Mouse (Mus musculus) ovary, adult 18-20 months (tissue): ENCODE data around the gene Rassf5.
A peak's percentile ranks its signal among the peaks of the same experiment; 100 is the strongest.

Experiments used
- DNase-seq: peaks from one replicate; pipeline ENCODE4 v3.0.0; 2022; ENCODE audit warnings: low spot score, mixed read lengths

Rassf5 gene

DNA sequence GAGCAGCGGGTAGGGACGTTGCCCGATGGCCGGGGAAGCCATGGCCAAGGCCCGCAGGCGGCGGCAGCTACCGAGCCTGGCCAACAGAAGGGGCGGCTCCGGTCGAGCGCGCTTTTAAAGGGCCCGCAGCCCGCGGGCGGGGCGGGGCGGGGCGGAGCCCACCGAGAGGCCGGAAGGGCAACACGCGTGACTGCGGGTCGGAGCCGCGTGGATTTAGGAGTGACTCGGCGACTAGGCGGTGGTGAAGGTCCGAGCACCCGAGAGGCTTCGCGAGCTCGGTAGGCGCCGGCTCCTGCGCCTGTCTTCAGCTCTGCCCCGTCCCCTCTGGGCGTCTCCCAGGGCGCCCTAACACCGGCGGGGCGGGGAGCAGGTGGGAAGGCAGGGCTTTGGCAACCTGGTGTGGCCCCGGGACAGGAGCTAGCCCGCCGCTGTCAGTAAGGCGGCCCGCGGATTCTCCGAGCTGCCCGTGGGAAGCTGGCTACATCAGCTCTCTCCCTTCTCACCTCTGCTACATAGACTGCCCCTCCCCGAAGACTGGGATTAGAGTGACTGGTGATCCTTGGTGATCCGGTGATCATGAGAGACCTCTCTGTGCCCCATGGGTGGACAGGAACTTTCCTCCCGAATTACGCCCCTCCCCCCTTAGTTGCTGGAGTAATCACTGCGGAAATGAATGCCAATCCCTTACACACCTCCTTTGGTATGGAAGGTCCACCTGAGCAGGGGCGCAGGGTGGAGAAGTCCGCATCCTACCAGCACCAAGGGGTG lies at the start of gene Rassf5:
TSS of gene Rassf5 (minus strand) at position 170 of the 768 bp plus-strand sequence.
- DNase-seq = peak; percentile 63

DNA sequence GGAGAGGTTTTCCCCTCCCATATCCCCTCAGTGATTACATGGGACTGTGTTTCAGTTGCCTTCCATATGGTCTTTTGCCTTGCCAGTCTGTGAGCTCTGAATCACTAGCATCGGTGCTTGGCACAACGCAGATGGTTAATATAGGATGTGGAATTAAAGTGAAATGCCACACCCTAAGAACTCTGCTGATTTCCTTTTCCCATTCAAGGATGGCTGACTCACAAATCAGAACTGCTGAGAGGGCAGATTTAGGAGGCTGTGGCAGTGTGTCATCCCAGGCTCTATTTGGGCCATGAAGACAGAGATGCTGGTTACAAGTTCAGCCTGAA lies 48.8 kb upstream of the Rassf5 start:
- DNase-seq = no peak

DNA sequence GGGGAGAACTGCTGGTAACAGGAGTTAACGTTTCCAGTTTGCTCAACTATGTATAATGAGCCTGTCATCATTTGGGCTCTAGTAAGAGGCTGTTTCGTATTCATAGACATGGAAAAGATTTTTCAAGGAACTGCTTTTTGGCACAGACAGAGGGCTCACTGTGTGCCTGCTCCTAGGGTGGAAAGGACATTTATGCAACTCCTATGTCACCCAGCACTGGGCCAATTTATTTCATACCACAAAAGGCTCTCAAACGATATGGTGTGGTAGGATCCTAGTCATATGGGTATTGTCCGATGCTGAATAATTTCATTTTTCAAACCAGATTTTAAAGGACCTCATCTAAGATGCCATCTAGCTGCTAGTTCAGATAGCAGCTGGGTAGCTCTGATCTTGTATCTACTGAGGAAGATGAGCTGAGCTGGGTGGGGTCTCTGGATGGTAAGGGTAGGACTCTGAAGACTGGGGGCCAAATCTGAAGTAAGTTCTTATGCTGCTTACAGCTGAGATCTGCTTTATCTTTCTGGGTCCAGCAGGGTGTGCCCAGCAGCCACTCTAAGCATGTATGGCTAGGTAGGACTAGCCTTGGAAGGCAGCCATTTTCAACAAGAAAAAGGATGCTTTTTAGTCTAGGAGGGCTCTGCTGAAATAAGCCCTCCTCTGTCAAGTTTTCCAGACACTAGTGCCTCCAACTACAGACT lies 48.3 kb upstream of the Rassf5 start:
- no peak for DNase-seq

DNA sequence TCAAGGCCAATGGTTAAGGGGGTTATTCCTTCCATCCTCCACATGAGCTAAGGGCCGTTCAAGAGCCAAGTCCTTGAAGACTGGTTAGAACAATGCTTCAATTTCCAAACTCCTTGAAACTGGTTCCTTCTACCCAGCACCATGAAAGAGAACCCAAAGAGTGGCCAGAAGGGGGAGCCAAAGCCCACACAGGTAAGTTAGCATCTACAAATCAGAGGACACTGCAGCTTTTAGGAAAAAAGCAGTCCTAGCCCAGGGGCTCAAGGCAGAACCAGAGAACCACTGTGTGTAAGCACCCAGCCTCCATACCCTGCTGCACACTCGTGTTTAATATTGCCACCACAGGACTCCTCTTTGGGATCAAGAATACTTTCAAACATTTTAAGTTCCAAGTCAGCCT lies 45.6 kb upstream of the Rassf5 start:
- no peak for DNase-seq

DNA sequence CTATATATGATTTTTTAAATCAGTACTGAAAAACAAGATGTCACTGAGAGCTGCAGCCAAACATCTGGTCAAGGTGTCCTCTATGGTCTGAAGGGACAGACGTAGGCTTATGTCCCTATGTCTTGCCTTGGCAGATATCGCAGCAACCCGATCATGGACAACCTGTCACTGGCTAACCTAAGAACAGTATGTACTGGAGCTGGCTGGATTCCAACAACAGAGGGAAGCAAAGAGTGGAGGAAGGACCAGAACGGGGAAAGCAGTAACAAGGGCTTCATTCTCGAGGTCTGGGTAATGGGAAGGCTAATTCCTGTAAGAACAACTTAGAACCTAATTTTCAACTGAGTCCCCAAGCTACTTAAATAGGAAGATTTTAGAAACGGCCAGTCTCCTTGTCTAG lies 43.9 kb upstream of the Rassf5 start:
- no peak for DNase-seq

DNA sequence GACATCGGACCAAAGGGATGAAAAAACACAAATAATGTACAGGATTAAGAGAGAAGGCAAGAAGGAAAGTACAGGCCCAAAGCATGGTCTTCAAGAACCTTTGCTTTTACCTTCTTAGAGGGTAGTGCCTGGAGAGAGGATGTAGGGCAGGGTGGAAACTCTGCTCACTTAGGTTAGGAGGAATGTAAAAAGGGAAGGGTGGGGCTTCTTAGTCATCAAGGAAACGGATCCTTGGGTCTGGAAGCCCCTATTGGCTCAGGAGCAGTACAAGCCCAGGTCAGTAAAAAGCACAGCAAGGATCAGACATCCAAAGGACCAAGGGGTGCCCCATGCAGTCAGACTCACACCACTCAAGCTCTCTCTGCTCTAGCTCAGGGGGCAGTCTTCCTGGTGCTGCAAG lies 42.2 kb upstream of the Rassf5 start:
- DNase-seq = no peak

DNA sequence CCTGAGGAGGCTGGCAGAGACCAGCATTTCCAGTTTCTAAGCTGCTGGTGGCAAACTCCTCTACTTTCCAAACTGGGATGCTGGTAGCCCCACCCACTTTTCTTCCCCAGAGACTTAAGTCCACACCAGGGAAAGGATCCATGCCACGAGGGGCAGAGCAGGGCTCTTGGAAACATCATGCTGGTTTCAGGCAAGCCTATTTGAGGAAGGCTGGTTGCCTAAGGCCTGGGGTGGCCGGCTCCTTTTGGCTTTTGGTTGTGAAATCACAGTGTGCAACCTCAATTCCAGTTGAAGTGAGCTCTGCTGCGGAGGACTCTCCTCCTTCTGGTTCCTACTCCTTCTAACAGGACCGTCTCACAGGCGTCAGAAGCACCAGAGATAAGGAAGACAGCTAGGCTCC lies 41.7 kb upstream of the Rassf5 start:
- no peak for DNase-seq

DNA sequence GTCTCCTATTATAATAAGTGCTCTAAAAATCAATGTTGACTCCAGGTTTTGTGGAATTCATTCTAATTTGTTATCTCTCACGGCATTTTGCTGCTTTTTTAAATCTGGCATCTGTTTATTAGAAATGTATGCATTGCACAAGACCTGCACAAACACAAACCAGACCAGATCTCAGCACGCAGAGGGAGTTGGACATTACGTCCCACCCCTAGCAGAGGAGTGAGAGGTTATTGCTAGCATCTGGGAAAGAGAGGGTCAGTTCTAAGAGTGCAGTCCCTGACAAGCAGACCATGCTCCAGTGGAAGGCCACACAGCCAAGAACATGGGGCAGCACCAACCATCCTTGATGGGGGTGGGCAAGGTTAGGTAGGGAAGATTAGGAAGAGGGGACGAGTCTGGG lies 39.6 kb upstream of the Rassf5 start:
- DNase-seq = no peak

DNA sequence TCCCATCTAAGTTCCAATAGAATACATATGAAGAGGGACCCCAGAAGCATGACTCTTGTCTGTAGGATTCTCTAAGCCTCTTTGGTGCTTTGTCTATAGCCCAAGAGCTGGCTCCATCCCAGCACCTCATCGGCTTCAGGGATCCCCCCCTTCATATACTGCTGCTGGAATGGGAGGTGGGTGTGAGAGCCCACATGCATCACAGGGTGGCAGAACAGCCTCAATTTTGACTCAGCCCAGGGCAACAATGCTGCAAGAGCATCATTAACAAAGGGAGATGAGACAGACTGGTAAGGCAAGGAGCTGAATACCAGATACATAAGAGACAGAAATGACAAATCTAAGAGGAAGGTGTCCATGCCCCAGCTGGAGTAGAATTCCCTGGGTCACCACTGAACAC lies 39.1 kb upstream of the Rassf5 start:
- DNase-seq = no peak

DNA sequence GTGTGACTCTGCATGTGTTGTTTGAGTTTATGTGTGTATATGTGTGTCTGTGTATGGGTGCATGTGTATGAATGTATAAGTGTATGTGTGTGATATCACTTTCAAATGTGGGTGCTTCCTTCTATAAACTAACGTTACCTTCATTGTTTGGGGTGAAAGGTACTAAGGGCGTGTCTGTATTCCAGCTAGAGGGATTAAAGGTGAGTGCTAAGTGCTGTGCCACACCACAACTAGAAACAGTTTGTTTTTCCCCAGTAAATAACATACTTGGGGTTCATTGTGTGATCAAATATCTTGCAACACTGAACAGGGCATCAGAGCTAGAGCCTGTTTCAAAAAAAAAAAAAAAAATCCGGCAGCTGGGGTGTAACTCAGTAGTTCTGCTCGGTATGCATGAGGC lies 36.7 kb upstream of the Rassf5 start:
- DNase-seq = no peak

DNA sequence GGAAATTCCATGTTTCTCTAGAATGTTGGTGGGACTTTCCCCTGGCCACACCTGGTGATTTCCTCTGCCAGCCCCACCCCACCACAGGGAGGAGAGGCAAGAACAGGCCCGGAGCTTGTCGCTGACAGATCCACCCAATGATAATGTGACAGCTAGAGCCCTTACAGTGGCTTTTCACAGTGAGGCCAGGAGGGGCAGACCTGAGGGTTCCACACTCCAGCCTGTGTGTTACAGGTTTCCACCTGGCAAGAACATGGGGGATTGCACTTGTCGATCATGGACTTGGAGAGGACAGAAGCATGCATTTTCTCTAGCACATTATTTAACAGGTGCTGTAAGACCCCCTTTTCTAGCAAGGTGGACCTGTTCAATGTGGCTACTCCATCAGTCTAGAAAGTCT lies 35.2 kb upstream of the Rassf5 start:
- no peak for DNase-seq

DNA sequence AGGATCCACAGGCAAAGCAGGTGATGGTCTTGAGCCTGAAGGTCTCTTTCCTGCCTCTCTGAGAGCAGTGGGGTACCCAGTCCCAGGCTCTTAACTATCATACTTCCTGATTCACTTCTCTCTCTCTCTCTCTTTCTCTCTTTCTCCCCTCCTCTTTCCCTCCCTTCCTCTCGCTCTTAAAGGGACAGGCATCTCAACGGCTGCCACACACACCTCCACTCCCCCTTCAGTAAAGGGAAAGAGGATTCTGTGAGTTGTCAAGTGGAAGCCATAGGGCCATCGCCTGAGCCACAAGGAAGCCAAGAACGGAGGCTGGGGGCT lies 34.4 kb upstream of the Rassf5 start, which contains the start of gene Ikbke:
TSS of gene Ikbke (minus strand) at position 151 of the 321 bp plus-strand sequence.
- DNase-seq = no peak

DNA sequence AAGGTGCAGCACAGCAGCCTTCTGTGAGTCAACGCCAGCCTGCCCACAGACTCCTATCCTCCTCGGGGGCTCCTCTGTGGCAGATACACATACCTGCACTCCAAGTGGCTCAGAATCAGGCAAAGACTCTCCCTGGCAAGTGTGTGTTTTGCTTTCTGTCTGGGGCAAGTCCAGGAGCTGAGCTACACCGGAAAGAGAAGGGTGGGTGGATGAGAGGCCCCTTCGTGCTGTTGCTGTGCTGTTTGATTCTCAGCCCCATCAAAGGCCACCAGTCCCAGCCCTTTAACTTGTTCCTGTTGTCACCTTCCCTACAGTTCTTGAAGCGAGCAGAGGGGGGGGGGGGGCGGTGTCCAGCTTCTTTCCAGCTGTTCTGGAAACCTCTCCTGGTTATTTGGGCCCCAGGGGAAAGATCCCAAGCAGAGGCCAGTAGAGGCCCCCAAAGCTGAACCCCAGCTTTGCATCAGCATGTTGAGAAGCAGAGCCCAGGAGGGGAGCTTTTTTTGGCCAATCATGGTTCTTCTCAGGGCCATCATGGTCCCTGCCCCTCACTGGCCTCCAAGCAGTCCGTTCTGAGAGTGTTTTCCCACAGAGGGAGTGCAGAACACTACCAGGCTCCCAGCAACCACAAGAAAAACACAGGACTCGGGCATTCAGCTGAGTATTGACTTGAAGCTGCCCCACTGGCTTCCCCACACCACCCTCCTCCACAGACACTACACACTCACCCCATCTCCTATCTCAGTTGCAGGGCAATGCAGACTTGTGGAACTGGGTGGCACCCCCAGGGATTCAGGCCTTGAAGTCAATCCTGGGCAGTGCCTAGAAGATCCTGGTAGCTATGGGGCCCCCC lies 33.8 kb upstream of the Rassf5 start:
- no peak for DNase-seq

DNA sequence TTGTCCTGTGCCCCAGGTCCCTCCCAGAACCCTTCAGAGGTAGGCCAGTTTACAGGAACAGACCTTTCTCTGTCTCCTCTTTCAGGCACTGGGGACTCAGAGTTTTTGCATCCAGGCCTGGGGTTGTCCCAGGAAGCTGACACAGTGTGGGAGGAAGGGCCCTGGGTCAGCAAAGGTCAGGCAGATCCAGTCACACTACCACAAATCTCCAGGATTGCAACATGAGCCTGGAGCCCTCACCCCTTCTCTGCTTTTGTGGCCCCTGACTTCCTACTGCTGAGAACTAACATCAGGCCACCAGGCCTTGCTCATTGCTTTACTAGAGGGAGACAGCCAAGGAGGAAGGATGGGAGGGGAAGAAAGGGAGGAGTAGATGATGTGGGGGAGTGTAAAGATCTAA lies 31.8 kb upstream of the Rassf5 start:
- no peak for DNase-seq

DNA sequence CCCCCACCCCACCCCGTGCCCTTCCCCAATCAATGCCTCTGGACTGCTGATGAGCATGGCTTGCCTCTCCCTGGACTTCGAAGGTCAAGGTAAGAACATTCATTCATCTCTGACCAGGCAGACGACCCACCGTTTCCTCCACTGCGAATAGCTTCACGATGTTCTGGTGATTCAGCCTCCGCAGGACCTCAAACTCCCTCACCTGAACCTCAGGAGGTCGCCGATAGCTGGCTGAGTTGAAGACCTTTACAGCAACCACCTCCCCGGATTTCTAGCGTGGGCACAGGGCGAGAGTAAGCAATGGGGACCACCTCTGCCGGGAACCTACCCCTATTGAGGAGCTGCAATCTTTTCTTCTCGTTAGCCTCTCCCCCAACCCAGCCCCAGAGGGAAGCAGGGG lies 30.5 kb upstream of the Rassf5 start:
- DNase-seq = no peak

DNA sequence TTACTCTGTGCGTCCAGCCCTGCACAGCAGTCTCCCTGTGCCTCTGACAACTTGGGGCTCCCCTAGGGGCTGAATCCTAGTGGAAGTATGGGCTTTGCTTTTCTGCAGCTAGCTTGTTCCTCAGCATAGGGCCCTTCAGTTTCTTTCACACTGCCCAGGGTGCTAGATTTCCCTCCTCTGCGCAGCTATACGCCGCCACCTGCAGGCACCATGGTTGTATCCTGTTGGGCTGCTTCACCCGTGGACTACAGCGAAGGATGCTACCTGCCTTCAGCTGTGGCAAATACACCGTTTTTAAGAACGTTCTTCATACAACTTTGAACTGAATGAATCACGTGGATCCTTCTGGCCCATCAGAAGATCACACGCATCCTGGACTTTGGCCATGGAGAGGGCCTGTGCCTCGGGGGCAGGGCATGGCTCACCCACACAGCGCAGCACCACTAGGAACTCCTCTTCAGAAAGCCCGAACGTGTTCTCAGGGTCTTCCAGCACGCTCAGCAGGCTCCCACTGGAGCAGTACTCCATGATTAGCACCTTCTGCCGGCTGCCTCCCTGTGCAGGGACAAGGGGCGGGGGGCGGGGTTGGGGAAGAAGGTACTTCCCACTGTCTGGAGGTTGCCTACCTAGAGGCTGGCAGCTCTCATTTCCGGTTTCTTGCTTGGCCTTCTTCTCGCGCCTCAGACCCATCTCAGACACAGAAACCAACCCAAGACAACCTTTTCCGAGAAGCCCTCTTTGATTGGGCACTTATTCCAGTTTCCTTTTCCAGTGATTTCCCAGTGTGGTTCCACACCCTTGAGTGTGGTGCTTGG lies 29.9 kb upstream of the Rassf5 start:
- DNase-seq = no peak

DNA sequence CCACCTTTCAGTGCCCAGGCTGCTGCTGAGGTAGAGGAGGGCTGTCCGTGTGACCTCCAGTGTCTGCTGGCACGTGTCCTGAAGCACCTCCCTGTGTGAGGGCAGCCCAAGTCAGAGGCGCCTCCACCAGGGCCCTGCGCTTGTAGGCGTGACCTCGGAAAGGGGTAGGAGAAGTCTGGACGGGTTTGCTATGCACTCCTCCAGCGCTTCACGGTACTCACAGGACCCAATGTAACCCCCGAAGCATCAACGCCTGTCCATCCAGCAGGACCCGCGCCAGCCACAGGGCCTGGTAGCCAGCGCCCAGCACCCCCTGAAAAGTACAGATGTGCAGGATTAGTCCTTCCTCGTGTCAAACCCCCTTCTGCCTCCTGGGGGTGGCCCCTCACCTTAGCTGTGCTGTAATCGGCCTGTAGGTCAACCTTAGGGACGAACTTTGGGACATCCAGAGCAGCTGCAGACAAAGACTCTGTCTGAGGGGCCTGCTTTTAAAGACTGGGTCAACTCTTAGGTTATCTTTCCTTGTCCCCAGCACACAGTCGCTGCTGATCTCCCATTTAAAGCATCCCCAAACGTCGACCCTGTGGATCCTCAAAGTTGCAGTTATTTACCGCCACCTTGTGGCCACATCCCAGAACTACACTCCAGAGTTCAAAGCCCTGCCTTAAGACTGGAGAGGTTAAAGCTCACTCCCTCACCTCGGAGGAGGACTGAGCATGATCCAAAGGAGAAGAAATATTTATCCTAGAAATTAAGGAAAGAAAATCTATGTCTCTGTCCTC lies 24.9 kb upstream of the Rassf5 start:
- no peak for DNase-seq

DNA sequence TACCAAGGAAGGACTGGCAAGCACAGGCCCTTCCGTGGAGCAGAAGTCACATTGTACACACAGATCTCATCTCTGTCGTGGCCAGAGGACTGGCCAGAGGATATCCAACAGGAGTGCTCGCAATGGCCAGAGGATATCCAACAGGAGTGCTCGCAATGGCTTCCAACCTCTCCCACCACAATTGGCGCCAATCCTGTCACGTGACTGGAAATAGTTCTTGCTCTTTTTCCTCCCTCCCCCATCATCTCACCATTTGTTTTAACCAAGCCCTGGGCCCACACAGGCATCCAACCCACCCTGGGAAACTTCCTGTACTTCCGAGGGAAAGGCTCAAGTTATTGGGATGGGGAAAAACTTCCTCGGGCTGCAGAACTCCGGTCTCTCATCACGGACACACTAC lies 23.7 kb upstream of the Rassf5 start:
- DNase-seq = no peak

DNA sequence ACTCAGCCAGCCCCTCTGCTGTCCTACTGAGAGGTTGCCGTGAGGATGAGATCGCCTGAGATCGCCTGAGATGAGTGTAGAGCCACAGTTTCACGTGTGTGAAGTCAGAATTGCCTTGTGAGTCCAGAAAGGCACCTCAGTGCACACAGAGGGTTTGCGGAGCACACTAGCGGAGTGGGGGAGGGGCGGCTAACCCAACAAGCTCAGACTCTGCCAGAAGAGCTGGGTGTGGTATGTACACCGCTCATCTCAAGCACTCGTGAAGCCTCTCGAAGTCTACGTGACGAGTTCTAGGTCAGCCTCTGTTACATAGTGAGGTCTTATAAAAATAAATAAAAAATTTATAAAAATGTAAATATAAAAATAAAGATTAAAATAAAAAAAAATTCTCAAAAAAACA lies 18.8 kb upstream of the Rassf5 start:
- DNase-seq = no peak

DNA sequence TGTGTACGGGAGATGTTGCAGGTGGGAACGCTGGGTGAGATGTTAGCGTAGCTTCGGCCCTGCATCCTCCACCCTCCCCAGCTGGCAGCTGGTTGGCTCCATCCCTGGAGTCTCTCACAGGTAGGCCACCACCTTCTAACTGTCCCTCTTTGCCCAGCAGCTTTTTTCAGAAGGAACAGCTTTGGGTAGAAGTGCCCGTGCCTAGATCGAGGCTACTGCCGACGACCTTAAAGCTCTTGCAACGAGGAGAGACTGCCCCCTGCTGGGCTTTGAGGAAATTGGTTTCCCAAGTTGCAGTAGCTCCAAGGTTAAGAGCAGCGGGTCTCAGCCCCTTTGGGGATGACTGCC lies 15.2 kb upstream of the Rassf5 start:
- no peak for DNase-seq

DNA sequence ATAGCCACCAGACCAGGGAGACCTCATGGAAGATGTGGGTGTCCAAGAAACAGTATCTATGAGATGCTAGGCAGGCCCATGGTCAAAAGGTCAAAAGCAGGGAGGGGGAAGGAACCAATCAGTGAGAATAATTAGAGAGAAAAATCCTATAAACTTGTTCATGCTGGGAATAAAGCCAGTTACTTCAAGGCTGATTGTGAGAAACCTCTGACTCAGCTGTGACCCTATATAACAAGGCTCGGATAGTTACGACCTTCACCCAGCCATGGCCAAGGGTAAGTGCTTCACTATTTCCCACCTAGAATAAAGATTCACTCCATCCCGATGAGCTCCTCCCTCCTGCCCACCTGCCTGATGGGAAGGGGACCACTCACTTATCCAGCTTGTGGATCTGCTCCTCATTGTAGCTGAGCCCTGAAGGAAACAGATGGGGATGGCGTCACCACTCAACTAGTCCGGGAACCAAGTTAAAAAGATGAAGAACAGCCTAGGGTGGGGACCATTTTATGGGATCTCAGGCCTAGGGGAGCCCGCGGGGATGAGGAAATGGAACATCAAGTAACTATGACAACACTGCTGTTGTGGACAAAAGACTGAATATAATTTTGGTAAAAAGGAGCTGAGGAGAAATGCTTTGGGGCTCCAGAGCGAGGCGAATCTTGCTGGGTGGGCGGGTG lies 14.7 kb upstream of the Rassf5 start:
- no peak for DNase-seq
